Mouse (Mus musculus): ENCODE measurements around the gene Tpd52l2.

The Tpd52l2 gene

GRCm38 (mm10) chr2:181487338-181488277 is 9.3 kb upstream of the Tpd52l2 start:
- peak; percentile 20 to 28 for DNase-seq (ENCODE audit: low spot score in 2 of 2)

DNA sequence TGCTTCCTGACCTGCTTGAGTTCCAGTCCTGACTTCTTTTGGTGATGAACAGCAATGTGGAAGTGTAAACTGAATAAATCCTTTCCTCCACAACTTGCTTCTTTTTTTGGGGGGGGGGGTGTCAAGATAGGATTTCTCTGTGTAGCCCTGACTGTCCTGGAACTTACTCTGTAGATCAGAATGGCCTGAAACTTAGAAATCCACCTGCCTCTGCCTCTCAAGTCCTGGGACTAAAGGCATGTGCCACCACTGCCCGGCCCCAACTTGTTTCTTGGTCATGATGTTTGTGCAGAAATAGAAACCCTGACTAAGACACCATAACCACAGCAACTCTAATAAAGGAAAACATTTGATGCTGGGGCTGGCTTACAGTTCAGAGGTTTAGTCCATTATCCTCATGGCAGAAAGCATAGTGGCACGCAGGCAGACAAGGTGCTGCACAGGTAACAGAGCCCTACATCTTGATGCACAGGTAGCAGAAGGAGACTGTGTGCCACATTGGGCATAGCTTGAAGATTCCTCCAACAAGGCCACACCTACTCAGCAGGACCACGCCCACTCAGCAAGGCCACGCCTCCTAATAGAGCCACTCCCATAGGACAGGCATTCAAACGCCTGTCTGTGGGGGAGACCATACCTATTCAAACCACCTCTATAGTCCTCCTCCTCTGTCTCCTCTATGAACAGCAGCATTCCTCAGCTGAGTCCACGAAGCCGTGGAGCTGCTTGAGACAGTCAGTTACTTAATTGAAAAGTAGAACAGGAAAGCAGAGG is 5.3 kb upstream of the Tpd52l2 start:
- DNase-seq (ENCODE audit: low spot score in 2 of 2), result peak; percentile 75 to 80

GRCm38 (mm10) chr2:181492206-181492605 is 4.7 kb upstream of the Tpd52l2 start:
- DNase-seq (ENCODE audit: low spot score in 2 of 2), result peak; percentile 26 to 47

DNA sequence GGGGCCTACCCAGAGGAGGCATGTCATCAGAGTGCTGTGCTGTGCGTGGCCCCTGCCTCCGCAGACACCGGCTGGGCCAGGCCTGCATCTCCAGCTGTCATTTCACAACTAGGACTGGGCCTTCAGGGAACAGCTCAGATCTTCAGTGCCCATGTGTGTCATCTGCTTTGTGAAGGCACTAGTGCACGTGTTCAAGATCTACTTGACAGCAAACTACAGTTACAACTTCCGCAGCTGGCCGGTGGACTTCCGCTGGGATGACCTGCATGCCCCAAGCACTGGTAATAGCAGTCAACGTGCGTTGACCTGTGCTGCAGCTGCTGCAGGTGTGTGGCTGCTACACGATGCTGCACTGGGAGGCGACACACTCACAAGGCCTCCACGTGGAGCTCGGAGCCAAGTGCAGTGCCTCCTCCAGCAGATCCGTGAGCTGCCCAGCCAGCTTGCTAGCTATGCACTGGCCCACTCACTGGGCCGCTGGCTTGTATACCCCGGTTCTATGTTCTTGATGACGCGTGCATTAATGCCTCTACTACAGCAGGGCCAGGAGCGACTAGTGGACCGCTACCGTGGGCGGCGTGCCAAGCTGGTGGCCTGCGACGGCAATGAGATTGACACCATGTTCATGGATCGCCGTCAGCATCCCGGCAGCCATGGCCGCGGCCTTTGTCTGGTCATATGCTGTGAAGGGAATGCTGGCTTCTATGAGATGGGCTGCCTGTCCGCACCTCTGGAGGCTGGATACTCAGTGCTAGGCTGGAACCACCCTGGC is 3.6 kb upstream of the Tpd52l2 start, which contains the start of gene Abhd16b:
Gene Abhd16b (plus strand): TSS at position 51 of the 772 bp plus-strand sequence.
- DNase-seq (ENCODE audit: low spot score in 2 of 2), result no peak

GRCm38 (mm10) chr2:181494266-181494945 is 2.5 kb upstream of the Tpd52l2 start:
- DNase-seq (ENCODE audit: low spot score in 2 of 2), result no peak

- DNase-seq (ENCODE audit: low spot score in 2 of 2), result peak in 1 of 2 experiments; percentile 46
Observed at GRCm38 (mm10) chr2:181495845-181496244, 1.1 kb upstream of the Tpd52l2 start.

DNA sequence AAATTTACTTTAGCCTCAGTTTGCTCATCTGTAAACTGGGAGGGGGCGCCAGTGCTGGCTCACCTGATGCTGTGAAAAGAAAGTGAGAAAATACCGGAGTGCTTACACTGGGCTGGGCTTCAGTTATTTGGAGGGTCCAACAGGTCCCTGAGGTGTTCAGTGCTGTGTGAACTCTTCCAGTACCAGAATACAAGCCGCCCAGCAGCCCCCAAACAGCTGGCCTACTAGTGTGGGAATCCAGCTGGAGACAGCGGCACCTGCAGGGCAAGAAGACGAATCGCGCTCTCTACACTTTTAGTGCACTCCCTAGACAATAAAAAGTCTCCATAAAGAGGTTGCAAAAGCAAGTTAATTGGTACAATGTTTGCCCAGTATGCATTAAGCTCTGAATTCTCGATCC is 661 bp upstream of the Tpd52l2 start:
- DNase-seq (ENCODE audit: low spot score in 2 of 2), result peak; percentile 55 to 63

DNA sequence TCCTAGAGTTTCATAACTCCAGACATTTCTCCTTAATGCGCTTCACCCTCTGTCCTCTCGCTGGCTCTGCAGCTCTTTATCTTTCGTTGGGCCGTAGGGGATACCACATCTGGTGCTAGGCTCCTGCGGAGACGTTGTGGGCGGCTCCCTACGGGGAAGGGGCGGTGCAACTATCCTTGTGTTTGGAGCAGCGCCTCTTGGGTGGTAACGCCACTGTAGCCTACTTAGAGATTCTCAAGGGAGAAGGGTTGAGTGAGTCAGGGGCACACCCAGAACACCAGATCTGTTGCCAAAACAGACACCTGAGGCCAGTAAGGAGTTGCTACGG is 570 bp downstream of the Tpd52l2 start:
- DNase-seq (ENCODE audit: low spot score in 2 of 2), result peak; percentile 58 to 70

GRCm38 (mm10) chr2:181498644-181499043 is 1.7 kb downstream of the Tpd52l2 start:
- DNase-seq (ENCODE audit: low spot score in 2 of 2), result no peak

GRCm38 (mm10) chr2:181509191-181509590 is 12.2 kb downstream of the Tpd52l2 start:
- DNase-seq (ENCODE audit: low spot score in 2 of 2), result no peak

DNA sequence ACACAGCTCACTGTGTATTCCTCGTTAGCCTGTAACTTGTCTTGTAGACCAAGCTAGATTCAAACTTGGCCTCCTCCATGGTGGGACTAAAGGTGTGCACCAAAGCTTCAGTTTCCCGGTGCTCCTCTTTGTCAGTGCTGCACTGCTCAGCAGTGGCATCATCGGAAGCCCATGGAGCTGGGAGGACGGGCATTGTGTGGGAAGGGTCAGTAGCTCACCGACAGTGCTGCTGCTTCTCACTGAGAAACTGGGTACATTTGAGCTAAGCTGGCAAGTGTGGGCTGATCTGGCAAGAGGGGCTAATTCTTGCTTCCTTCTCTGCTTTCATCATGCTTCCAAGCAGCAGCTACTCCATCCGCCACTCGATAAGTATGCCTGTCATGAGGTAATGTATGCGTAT is 14.3 kb downstream of the Tpd52l2 start:
- no peak for DNase-seq (ENCODE audit: low spot score in 2 of 2)

DNA sequence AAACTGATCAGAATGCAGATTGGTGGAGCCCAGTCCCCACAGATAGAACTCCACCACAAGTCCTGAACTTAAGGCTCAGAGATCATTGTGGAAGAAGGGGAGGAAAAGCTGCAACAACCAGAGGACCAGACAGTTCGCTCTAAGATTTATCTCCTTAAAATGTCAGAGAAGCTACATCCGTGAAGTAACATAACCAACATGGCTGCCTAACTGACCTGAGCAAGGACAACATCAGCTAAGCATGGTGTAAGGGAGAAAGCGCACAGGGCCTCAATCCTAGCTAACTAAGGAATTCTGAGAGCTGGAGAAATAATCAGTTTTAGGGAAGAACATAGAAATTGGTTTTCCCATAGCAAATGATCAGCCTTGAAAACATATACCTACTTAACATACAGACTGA is 22.3 kb downstream of the Tpd52l2 start:
- DNase-seq (ENCODE audit: low spot score in 2 of 2), result no peak

DNA sequence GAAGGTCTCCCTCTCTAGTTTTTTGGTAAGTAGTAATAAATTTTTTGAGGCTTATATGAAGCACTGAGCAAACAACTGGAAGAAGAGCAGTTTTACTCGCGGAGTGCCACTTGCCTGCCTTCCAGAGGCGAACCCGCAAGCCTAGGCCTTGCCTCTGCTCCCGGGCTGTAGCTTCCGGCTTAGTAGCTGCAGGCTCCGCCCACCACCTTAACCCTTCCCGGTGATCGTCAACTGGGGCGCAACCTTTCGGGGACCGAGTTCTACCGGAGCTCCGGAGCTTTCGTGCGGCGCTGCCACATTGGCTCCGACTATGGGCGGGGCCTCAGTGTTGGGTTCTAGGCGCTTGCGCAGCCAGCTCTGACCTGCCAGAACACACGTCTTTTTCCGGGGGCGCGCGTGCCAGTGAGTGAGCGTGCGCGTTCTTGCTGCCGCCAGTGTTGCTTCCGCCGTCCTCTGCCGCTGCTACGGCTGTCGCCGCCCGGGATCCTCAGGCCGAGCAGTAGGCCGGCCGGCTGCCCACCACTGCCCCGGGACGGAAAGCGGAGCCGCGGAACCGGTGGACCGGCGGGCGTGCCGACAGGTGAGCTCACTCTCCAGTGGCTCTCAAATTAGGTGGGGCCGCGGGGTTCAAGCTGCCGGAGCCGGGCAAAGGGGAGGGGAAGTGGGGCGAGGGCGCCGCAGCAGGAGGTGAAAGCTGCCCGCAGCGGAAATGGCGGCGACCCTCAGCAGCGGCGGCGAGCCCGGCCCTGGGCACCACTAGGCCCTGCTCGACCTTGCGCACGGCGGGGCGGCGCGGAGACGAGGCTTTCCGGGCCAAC is 23.4 kb downstream of the Tpd52l2 start, which contains the start of gene Dnajc5:
Gene Dnajc5 (plus strand): TSS at position 368 of the 818 bp plus-strand sequence.
- DNase-seq (ENCODE audit: low spot score in 2 of 2), result peak; percentile 99

DNA sequence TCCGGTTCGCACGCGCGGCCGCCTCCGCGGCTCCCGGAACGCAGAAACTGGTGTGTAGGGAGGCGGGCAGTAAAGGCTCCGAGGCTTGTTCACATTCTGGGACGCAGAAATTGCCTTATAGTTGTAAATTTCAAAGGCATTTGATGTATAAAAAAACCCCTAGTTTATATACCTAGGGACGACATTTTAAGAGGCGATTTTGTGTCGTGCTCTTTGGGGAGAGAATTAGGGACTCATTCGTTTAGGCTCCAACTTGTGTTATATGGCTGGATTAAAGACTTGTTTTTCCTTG is 23.9 kb downstream of the Tpd52l2 start:
- no peak for DNase-seq (ENCODE audit: low spot score in 2 of 2)

DNA sequence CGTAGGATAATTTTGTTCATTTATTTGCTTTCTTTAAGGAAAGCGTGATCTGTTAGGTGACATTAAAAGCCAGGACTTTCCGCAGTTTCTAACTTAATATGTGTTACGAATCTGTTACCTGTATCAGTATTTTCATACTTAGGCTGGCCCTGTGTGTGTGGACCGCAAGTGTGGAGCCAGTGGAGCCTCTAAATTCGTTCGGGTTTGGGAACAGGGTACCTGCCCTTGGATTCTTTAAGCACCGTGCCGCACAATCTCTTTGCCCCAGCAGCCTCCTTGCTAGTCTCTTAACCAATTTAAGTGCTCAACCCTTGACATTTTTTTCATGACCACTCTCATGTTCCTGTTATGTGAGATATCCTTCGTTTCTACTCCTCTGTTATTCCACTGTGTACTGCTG is 24.5 kb downstream of the Tpd52l2 start:
- DNase-seq (ENCODE audit: low spot score in 2 of 2), result no peak

DNA sequence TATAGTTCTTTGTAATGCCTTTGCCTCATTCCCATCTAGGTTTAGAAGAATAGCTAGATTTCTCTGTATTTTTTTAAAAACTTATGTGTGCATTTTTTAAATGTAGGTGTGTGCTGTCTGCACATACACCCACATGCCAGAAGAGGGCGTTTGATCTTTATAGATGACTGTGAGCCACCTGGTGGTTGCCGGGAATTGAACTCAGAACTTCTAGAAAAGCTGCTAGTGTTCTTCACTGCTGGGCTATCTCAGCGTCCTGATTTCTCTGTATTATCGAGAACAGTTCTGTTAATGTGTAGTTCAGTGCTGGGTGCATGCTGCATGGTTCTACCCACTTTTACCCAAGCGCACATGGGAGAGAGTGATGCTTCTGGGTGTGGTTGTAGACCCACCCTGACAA is 25.9 kb downstream of the Tpd52l2 start:
- peak; percentile 10 to 42 for DNase-seq (ENCODE audit: low spot score in 2 of 2)

DNA sequence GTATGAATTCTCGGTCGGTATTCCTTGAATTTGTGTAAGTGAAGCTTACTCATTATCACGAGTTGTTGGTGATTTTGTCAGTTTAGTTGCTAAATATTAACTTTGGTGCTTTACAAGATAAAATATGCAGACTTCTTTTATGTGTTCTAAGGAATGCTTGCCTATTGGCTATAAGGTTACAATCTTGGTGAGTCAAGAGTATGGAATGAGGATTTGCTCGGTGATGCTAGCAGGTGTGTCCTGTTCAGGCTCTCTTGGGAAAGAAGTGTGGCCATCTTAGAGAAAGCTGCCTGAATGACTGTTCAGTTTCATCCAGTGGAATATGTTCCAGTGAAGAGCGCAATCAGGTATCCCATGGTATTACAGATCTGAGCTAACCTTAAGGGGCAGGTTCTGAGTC is 28.6 kb downstream of the Tpd52l2 start:
- no peak for DNase-seq (ENCODE audit: low spot score in 2 of 2)

DNA sequence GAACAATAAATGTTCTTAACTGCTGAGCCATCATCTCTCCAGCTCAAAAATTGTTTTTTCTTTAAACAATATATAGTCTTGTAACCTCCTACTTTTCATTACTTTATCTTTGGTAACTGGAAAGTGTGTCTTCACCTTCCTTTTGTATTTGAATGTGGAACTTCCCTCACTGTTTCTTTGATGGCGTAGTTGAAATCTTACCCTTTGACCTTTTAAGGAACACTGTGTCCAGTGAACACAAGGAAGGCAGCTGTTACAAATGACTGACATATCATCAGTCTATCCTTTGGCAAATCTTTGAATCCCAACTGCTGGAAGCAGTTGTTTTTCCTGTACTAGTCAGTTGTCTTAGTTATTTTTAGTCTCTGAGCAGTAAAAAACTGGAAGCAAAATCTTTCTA is 32.1 kb downstream of the Tpd52l2 start:
- DNase-seq (ENCODE audit: low spot score in 2 of 2), result no peak

DNA sequence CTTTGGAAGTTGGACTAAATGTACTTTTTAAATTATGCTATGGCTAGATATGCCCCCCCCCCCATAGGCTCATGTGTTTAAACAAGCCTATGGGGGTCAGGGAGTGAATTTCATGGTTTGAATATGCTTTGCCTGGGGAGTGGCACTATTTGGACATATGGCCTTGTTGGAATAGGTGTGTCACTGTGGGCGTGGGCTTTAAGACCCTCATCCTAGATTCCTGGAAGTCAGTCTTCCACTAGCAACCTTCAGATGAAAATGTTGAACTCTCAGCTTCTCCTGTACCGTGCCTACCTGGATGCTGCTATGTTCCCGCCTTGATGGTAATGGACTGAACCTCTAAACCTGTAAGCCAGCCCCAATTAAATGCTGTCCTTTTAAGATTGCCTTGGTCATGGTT is 35.6 kb downstream of the Tpd52l2 start:
- DNase-seq (ENCODE audit: low spot score in 2 of 2), result no peak

GRCm38 (mm10) chr2:181536410-181536809 is 39.5 kb downstream of the Tpd52l2 start:
- no peak for DNase-seq (ENCODE audit: low spot score in 2 of 2)

Data from spleen, postnatal 36 days (tissue).